Mouse (Mus musculus) E14TG2a.4 (cell line): ENCODE data around the gene Macrod1.

Source experiments
- CTCF ChIP-seq: conservative IDR thresholded peaks from 2 replicates; pipeline ENCODE4 v1.5.1; 2014; ENCODE audit warnings: low read length
- POU5F1 ChIP-seq: IDR thresholded peaks from 2 replicates; pipeline ENCODE4 v1.6.1; 2014; ENCODE audit warnings: low read length, borderline replicate concordance

DNA sequence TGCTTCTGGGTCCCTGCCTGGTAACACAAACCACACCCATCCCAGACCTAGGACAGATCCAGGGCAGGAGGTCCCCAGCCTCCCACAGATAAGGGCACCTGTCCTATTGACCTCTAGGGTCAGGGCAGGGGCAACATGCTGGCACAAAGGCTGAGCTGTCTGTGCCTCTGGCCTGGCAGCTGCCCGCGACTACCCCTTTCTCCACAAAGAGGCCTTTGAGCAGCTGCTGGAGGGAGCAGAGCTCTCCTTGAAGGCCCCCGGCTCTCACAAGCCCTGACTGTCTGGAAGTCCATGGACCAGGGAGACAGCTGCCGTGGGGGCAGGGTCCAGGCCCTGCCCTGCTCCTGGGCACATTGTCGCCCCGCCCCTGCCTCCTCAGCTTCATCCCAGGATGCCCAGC, 98.6 kb downstream of the Macrod1 start:
- TF ChIP-seq CTCF (no peak), POU5F1 (no peak)
